Mouse (Mus musculus) lung, postnatal 0 days (tissue): ENCODE data around the gene Igfbp1.

Experiments
- CTCF ChIP-seq: IDR thresholded peaks from 2 replicates; pipeline ENCODE4 v1.5.1; 2016; ENCODE audit warnings: antibody characterized with exemption, mild to moderate bottlenecking
- EP300 ChIP-seq: IDR thresholded peaks from 2 replicates; pipeline ENCODE4 v1.6.1; 2016; ENCODE audit warnings: antibody characterized with exemption, mild to moderate bottlenecking, control low read depth

DNA sequence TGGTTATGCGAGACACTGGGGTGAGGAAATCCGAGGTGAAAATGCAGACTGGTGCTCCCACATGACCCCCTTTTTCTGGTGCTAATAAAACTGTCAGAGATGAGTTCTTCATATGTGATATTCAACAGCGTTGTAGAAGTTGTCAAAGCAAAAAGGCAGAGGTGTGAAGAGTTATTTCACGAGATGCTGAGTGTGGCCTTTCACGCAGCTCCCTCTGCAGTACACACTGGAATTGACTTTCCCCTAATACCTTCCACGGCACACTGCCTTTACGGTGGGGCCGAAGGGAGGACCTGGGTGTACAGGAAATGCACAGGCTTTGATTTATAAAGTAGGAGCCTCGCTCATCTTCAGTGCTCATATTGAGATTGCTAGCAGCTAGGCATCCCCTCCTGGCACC lies 4.4 kb upstream of the Igfbp1 start:
- peak; percentile 11; the same call in 1 of the 2 replicates for TF ChIP-seq CTCF
- no peak for TF ChIP-seq EP300
